Mouse (Mus musculus) frontal cortex, postnatal 25 days (tissue): ENCODE results near the gene Ankrd33b.

Experiments
- DNase-seq, 2 experiments: peaks; one replicate each; pipeline ENCODE4 v3.0.0; 2022; ENCODE audit warnings: low spot score in 2 of 2

The Ankrd33b gene

GRCm38 (mm10) chr15:31304302-31304701, 63.2 kb downstream of the Ankrd33b start:
- no peak for DNase-seq

- no peak for DNase-seq
These were observed 65.1 kb downstream of the Ankrd33b start for GRCm38 (mm10) chr15:31302293-31302990.

GRCm38 (mm10) chr15:31299258-31299917, 68.1 kb downstream of the Ankrd33b start:
- no peak for DNase-seq

- no peak for DNase-seq
These were observed 69.8 kb downstream of the Ankrd33b start for GRCm38 (mm10) chr15:31297777-31298137.

GRCm38 (mm10) chr15:31296882-31297776, 70.4 kb downstream of the Ankrd33b start:
- no peak for DNase-seq

GRCm38 (mm10) chr15:31294311-31294710, 73.2 kb downstream of the Ankrd33b start:
- DNase-seq: no peak

- no peak for DNase-seq
These were observed 74.9 kb downstream of the Ankrd33b start for GRCm38 (mm10) chr15:31292627-31293026.

GRCm38 (mm10) chr15:31285695-31286094, 81.8 kb downstream of the Ankrd33b start:
- no peak for DNase-seq

GRCm38 (mm10) chr15:31284922-31285631, 82.4 kb downstream of the Ankrd33b start:
- DNase-seq: no peak

GRCm38 (mm10) chr15:31284142-31284541, 83.4 kb downstream of the Ankrd33b start:
- DNase-seq: no peak

- no peak for DNase-seq
These were observed 85.2 kb downstream of the Ankrd33b start for GRCm38 (mm10) chr15:31282353-31282752.

GRCm38 (mm10) chr15:31281830-31282229, 85.7 kb downstream of the Ankrd33b start:
- DNase-seq: no peak

- DNase-seq: no peak
These were observed 86.8 kb downstream of the Ankrd33b start for GRCm38 (mm10) chr15:31280683-31281082.

- no peak for DNase-seq
These were observed 87.5 kb downstream of the Ankrd33b start for GRCm38 (mm10) chr15:31280059-31280458.

- DNase-seq: no peak
These were observed 87.9 kb downstream of the Ankrd33b start for GRCm38 (mm10) chr15:31279577-31280004.

- DNase-seq: no peak
These were observed 88.4 kb downstream of the Ankrd33b start for GRCm38 (mm10) chr15:31279120-31279519.

- no peak for DNase-seq
These were observed 89.4 kb downstream of the Ankrd33b start for GRCm38 (mm10) chr15:31278090-31278489.

GRCm38 (mm10) chr15:31273509-31273908, 94.0 kb downstream of the Ankrd33b start:
- no peak for DNase-seq

GRCm38 (mm10) chr15:31272695-31273094, 94.8 kb downstream of the Ankrd33b start:
- no peak for DNase-seq

GRCm38 (mm10) chr15:31269558-31269957, 98.0 kb downstream of the Ankrd33b start:
- no peak for DNase-seq

GRCm38 (mm10) chr15:31268148-31268547, 99.4 kb downstream of the Ankrd33b start:
- no peak for DNase-seq

GRCm38 (mm10) chr15:31265845-31266244, 101.7 kb downstream of the Ankrd33b start:
- DNase-seq: no peak
